Mouse (Mus musculus): ENCODE measurements around the gene Atf1.

DNA sequence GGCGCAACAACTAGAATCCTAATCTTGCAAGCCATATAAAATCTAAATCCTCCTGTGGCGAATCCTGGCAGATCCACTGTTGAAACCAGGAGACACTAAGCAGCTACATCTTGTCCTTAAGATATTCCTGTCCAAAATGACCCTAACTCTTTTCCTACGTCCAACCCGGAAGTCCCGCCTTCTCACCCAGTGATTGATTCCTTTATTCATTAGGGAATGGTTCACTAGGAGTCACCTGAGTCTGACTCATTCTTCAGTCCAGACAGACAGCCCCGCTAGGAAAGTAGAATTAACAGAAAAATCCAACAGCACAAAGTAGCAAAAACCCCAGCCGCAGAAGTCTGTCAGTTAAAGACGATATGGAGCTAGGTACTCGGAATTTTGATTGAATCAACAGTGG, 19.7 kb downstream of the Atf1 start:
- TF ChIP-seq CTCF (IDR thresholded peaks at IDR 0.05; ENCODE audit: low read depth) (no peak), EP300 (IDR thresholded peaks at IDR 0.05; ENCODE audit: low read depth) (no peak)
